Mouse (Mus musculus) stomach, embryonic 16.5 days (tissue): ENCODE measurements around the gene Ralgds. TPM values are rescaled to one million over a fixed set of nuclear protein-coding genes. Genes with fewer than 3 reads are reported as not detected.

ENCODE experiments used
- ATAC-seq: fragments of 200-750 bp; cut with Nextera tagmentation; 2 replicates; pipeline ENCODE4 v1.8.0; 2017; ENCODE audit warnings: moderate number of reproducible peaks, moderate TSS enrichment; ENCODE audit not compliant: insufficient read depth, low FRiP score
- H3K27ac ChIP-seq: fragments of 300-500 bp; sonication (generic); 2 replicates; pipeline ENCODE4 v1.5.1; 2014; ENCODE audit warnings: low read length
- H3K27me3 ChIP-seq: fragments of 300-500 bp; sonication (generic); 2 replicates; pipeline ENCODE4 v1.6.1; 2014; ENCODE audit warnings: low read length, control low read depth, mixed read lengths; ENCODE audit not compliant: control insufficient read depth, insufficient read depth
- H3K36me3 ChIP-seq: fragments of 300-500 bp; sonication (generic); 2 replicates; pipeline ENCODE4 v1.6.1; 2014; ENCODE audit warnings: low read length; ENCODE audit not compliant: control insufficient read depth, insufficient read depth
- H3K4me1 ChIP-seq: fragments of 300-500 bp; sonication (generic); 2 replicates; pipeline ENCODE4 v1.6.1; 2014; ENCODE audit warnings: low read length, control low read depth, mixed read lengths; ENCODE audit not compliant: control insufficient read depth, insufficient read depth
- H3K4me2 ChIP-seq: fragments of 300-500 bp; sonication (generic); 2 replicates; pipeline ENCODE4 v1.6.1; 2014; ENCODE audit warnings: low read depth, low read length, mixed read lengths
- H3K4me3 ChIP-seq: fragments of 300-500 bp; sonication (generic); replicated peaks from 2 replicates; pipeline ENCODE4 v1.5.1; 2014; ENCODE audit warnings: mild to moderate bottlenecking, low read length
- H3K9ac ChIP-seq: fragments of 300-500 bp; sonication (generic); 2 replicates; pipeline ENCODE4 v1.6.1; 2014; ENCODE audit warnings: low read length
- H3K9me3 ChIP-seq: fragments of 300-500 bp; sonication (generic); replicated peaks from 2 replicates; pipeline ENCODE4 v1.6.1; 2016; ENCODE audit warnings: low read length, control low read depth; ENCODE audit not compliant: control insufficient read depth
- WGBS: fragments of 180-500 bp; shearing (Covaris S2); extraction: QIAGEN DNeasy Blood & Tissue Kit; methylation state at CpG from one replicate; pipeline ENCODE4 v1.1.7; 2014; 5-methylcytosine and 5-hydroxymethylcytosine counted together
- polyA plus RNA-seq: library from polyadenylated mRNA; unstranded; fragments of >200 nt; fragmentation: Nextera tagmentation; extraction: Ambion mirVana; gene quantifications from 2 replicates; pipeline ENCODE4 v1.2.1, GENCODE M21; 2015

Gene Ralgds
- polyA plus RNA-seq, 1 experiment from 2014 or later = 28.2 TPM

GRCm38 (mm10) chr2:28557452-28557851 lies 44.5 kb downstream of the Ralgds start:
- no peak overlapping the region for H3K4me3 ChIP-seq
- H3K27ac ChIP-seq = no peak overlapping the region
- 0 out of 2 replicates have a peak, but pooled peaks cover 3% of the 10 kb centered on the region for H3K36me3 ChIP-seq
- no peak overlapping the region for H3K4me2 ChIP-seq
- no peaks in the 10 kb centered on the region for H3K27me3 ChIP-seq
- no peak overlapping the region for H3K9ac ChIP-seq
- 75% methylated on average over 5 of the region's 5 CpGs for WGBS
- no peaks in the 10 kb centered on the region for H3K4me1 ChIP-seq
- H3K9me3 ChIP-seq = no peaks in the 10 kb centered on the region
- ATAC-seq = no peak

- Histone ChIP-seq H3K36me3 (peaks cover 5% of the 10 kb centered on the region; the same call in 1 of the 2 replicates), H3K4me1 (no peaks in the 10 kb centered on the region), H3K4me2 (no peak within 1 kb of the TSS), H3K9ac (no peak within 1 kb of the TSS), H3K9me3 (no peaks in the 10 kb centered on the region), H3K27ac (no peak within 1 kb of the TSS), H3K4me3 (no peak within 1 kb of the TSS; the same call in 1 of the 2 replicates), H3K27me3 (no peaks in the 10 kb centered on the region)
- 63% methylated on average over 6 of the region's 6 CpGs for WGBS
- ATAC-seq = no peak
Measured at GRCm38 (mm10) chr2:28563303-28563702, 50.4 kb downstream of the Ralgds start, which contains the start of gene Cel. Gene Cel (minus strand): TSS chr2:28563403.

GRCm38 (mm10) chr2:28563830-28564229 lies 50.9 kb downstream of the Ralgds start:
- Histone ChIP-seq H3K4me2 (no peak overlapping the region), H3K27me3 (no peaks in the 10 kb centered on the region), H3K4me1 (no peaks in the 10 kb centered on the region), H3K36me3 (peaks cover 10% of the 10 kb centered on the region; the same call in 1 of the 2 replicates), H3K9ac (no peak overlapping the region), H3K9me3 (no peaks in the 10 kb centered on the region), H3K27ac (no peak overlapping the region), H3K4me3 (no peak overlapping the region)
- ATAC-seq = no peak

- ATAC-seq = no peak
- no peaks in the 10 kb centered on the region for H3K27me3 ChIP-seq
- H3K4me2 ChIP-seq = no peak overlapping the region
- H3K36me3 ChIP-seq = peaks cover 10% of the 10 kb centered on the region; the same call in 1 of the 2 replicates
- H3K9ac ChIP-seq = no peak overlapping the region
- H3K9me3 ChIP-seq = no peaks in the 10 kb centered on the region
- H3K4me3 ChIP-seq = no peak overlapping the region
- 84% methylated on average over 4 of the region's 4 CpGs for WGBS
- no peak overlapping the region for H3K27ac ChIP-seq
- no peaks in the 10 kb centered on the region for H3K4me1 ChIP-seq
Measured at GRCm38 (mm10) chr2:28564380-28564779, 51.5 kb downstream of the Ralgds start.

GRCm38 (mm10) chr2:28566545-28566944 lies 53.6 kb downstream of the Ralgds start:
- no peak overlapping the region for H3K27ac ChIP-seq
- ATAC-seq = no peak

DNA sequence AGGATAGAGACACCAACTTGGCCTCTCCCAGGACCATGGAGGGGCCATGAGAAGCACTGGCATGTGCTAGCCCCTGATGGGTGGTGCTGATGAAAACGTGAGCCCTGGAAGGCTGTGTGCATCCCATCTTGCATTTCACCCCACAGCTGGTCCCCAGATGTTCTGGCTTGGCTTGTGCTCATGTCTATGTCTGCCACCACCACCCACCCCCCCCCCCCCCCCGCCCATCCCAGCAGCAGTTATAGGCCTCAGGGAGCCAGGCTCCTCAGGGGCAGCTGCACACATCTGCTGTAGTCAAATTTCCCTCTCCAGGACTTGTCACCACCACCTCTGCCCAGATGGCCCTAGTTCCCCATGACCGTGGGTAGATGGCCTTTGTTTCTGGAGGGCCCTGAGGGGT lies 57.0 kb downstream of the Ralgds start:
- H3K9ac ChIP-seq = no peak overlapping the region
- H3K4me2 ChIP-seq = no peak overlapping the region
- no peaks in the 10 kb centered on the region for H3K9me3 ChIP-seq
- no peak overlapping the region for H3K27ac ChIP-seq
- no peaks in the 10 kb centered on the region for H3K27me3 ChIP-seq
- peaks cover 14% of the 10 kb centered on the region for H3K36me3 ChIP-seq
- ATAC-seq = no peak
- no peak overlapping the region for H3K4me3 ChIP-seq
- no peaks in the 10 kb centered on the region for H3K4me1 ChIP-seq
- WGBS = 61% methylated on average over 2 of the region's 3 CpGs

More at GRCm38 (mm10) chr2:28566545-28566944, 53.6 kb downstream of the Ralgds start:
- 69% methylated on average over 5 of the region's 5 CpGs for WGBS
- H3K9ac ChIP-seq = no peak overlapping the region
- H3K27me3 ChIP-seq = no peaks in the 10 kb centered on the region
- H3K4me1 ChIP-seq = no peaks in the 10 kb centered on the region
- no peak overlapping the region for H3K4me2 ChIP-seq
- H3K9me3 ChIP-seq = no peaks in the 10 kb centered on the region
- H3K36me3 ChIP-seq = peaks cover 13% of the 10 kb centered on the region
- H3K4me3 ChIP-seq = no peak overlapping the region

DNA sequence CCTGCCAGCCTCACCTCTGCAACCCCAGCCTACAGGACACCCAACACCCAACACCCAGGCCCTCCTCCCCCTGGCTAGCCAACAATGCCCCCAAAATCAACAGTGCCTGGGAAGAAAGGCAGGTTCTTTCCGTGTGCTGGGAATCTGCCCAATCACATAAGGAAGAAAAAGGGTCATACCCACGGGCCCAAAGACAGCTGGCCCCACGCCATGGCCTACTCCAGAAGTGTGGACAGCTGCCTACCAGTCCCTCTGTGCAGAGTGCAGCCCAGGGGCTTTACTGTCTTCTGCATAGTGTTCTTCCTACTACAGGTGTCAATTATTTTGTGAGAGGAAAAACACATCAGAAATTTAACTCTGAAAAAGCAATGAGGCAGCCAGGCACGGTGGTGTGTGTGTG lies 62.4 kb downstream of the Ralgds start:
- Histone ChIP-seq H3K36me3 (peaks cover 11% of the 10 kb centered on the region; the same call in 1 of the 2 replicates), H3K9me3 (no peaks in the 10 kb centered on the region), H3K9ac (no peak overlapping the region), H3K27me3 (no peaks in the 10 kb centered on the region), H3K4me2 (no peak overlapping the region), H3K4me3 (no peak overlapping the region), H3K27ac (no peak overlapping the region), H3K4me1 (no peaks in the 10 kb centered on the region)
- WGBS = 72% methylated on average over 4 of the region's 4 CpGs
- ATAC-seq = peak; percentile 39; the same call in 1 of the 2 replicates

DNA sequence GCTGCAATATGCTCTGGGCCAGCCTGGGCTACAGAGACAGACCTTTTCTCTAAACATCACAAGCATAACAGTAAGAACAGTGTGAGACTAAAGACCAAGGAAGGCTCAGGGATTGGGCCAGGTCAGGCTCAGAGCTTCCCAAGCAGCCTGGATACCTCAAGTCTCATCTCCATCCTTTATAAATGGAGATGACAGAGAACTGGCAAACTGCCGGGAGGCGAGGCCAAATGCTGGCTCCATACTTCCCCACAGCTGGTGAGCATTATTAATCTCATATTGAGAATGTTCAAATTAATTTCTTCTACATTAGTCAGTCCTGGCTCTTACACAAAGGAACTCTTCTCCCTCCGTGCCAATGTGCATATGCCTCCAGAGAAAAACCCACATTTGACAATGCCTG lies 63.9 kb downstream of the Ralgds start:
- Histone ChIP-seq H3K4me2 (no peak overlapping the region), H3K27me3 (no peaks in the 10 kb centered on the region), H3K36me3 (peaks cover 7% of the 10 kb centered on the region; the same call in 1 of the 2 replicates), H3K4me1 (peaks cover 1% of the 10 kb centered on the region; the same call in 1 of the 2 replicates), H3K4me3 (no peak overlapping the region), H3K27ac (no peak overlapping the region), H3K9me3 (no peaks in the 10 kb centered on the region), H3K9ac (no peak overlapping the region)
- WGBS = 73% methylated on average over 3 of the region's 3 CpGs
- no peak for ATAC-seq

DNA sequence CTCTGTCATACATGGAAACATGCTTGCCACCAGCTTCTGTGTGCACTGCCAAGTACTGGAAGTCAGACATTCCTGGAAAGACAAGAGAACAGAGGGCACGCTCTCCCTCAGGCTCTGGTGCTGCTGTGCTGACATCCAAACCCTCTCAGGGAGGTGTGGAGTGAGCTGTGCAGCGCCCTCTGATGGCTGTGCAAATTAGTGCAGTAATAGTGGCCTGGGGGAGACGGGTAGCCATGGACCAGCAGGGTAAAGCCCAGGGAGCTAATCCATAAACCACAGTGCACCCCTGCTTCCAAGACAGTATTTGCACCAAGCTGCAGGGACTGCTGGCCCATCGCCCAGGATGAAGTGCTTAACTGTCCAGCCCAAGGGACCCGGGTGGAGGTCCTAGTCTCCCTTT lies 65.1 kb downstream of the Ralgds start:
- no peaks in the 10 kb centered on the region for H3K9me3 ChIP-seq
- no peak overlapping the region for H3K27ac ChIP-seq
- 74% methylated on average over 5 of the region's 5 CpGs for WGBS
- ATAC-seq = no peak
- no peak overlapping the region for H3K4me3 ChIP-seq
- 0 out of 2 replicates have a peak, but pooled peaks cover 7% of the 10 kb centered on the region for H3K36me3 ChIP-seq
- H3K4me1 ChIP-seq = peaks cover 4% of the 10 kb centered on the region; the same call in 1 of the 2 replicates
- H3K4me2 ChIP-seq = no peak overlapping the region
- H3K27me3 ChIP-seq = no peaks in the 10 kb centered on the region
- H3K9ac ChIP-seq = no peak overlapping the region
